Mouse (Mus musculus): ENCODE data around the gene Lipe. TPM values are rescaled to one million over a fixed set of nuclear protein-coding genes. Genes with fewer than 3 reads are reported as not detected.

Gene Lipe
- total and polyA plus RNA-seq, 2 experiments from 2014 or later: 7.8 to 18.7 TPM

DNA sequence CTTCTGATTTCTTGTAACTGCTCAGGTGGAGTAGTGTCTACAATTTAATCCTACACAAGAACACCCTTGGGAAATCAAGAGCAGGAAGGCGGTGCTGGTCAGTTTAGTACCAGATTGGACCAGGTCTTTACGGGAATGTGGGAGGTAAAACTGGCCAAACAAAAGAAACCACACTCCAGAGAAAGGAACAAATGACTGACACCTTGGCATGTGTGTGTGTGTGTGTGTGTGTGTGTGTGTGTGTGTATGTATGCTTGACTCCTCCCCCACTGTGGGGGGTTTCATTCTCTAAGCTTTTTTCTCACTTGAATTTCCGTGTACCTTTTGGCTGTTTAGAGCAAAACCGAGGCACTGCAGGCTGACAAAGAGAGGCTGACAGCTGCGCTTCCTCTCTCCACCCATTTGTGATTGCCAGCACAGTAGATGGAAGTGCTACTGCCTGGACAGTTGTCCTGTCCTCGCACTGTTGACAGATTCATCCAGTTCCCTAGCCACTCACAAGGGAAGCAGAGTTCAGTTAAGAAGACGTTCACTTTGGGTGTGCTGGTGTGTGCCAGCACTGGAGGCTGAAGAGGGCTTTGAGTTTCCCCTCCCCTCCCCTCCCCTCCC lies 14.4 kb upstream of the Lipe start, which contains the start of gene Cxcl17:
Cxcl17 (minus strand) TSS at position 54 of the 609 bp plus-strand sequence.
- ATAC-seq (no peak), DNase-seq (ENCODE audit: low spot score) (no peak)
- H3K4me3 ChIP-seq (ENCODE audit: low read length): no peak within 1 kb of the TSS
- no peaks in the 10 kb centered on the region for H3K9me3 ChIP-seq (ENCODE audit: low read length)
- H3K27me3 ChIP-seq (ENCODE audit: insufficient read depth, low read length): no peaks in the 10 kb centered on the region
- 44% methylated on average over 7 of the region's 7 CpGs for WGBS
- no peaks in the 10 kb centered on the region for H3K36me3 ChIP-seq (ENCODE audit: insufficient read depth, low read length)
- no peak within 1 kb of the TSS for H3K4me2 ChIP-seq (ENCODE audit: low read depth, low read length)
- no peak within 1 kb of the TSS for H3K27ac ChIP-seq
- TF ChIP-seq CTCF (IDR thresholded peaks at IDR 0.05; ENCODE audit: low read depth): no peak
- H3K4me1 ChIP-seq (ENCODE audit: insufficient read depth, low read length): no peaks in the 10 kb centered on the region
- no peak within 1 kb of the TSS for H3K9ac ChIP-seq (replicated peaks; ENCODE audit: low read length)

DNA sequence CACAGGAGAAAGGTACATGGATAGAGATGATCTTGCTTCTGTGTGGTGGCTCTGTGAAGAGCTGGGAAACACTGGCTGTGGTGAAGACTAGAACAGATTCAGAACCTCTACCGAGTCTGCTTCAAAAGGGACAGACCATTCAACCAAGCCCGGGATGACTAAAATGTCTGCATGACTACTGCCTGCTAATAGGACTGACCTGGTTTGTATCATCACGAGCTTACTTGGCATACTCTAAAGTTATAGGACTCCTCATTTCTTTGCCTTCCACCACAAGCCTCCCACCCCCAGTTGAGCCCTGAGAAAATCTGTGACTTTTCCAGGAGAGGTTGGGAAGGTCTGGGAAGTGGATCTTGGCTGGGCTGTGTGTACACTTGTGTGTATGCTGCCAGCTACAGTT lies 13.4 kb upstream of the Lipe start:
- no peak for TF ChIP-seq CTCF (IDR thresholded peaks at IDR 0.05; ENCODE audit: low read depth)
- H3K9ac ChIP-seq (replicated peaks; ENCODE audit: low read length): no peak overlapping the region
- no peaks in the 10 kb centered on the region for H3K9me3 ChIP-seq (ENCODE audit: low read length)
- H3K4me2 ChIP-seq (ENCODE audit: low read depth, low read length): no peak overlapping the region
- 84% methylated on average over 3 of the region's 3 CpGs for WGBS
- no peak for DNase-seq (ENCODE audit: low spot score)
- no peaks in the 10 kb centered on the region for H3K4me1 ChIP-seq (ENCODE audit: insufficient read depth, low read length)
- no peak for ATAC-seq
- H3K27me3 ChIP-seq (ENCODE audit: insufficient read depth, low read length): no peaks in the 10 kb centered on the region
- H3K27ac ChIP-seq: no peak overlapping the region
- no peak overlapping the region for H3K4me3 ChIP-seq (ENCODE audit: low read length)
- no peaks in the 10 kb centered on the region for H3K36me3 ChIP-seq (ENCODE audit: insufficient read depth, low read length)

GRCm38 (mm10) chr7:25410969-25411615 lies 12.6 kb upstream of the Lipe start:
- ATAC-seq (no peak), DNase-seq (ENCODE audit: low spot score) (no peak)
- Histone ChIP-seq H3K4me3 (ENCODE audit: low read length) (no peak overlapping the region), H3K9ac (replicated peaks; ENCODE audit: low read length) (no peak overlapping the region), H3K4me1 (ENCODE audit: insufficient read depth, low read length) (no peaks in the 10 kb centered on the region), H3K27ac (no peak overlapping the region), H3K27me3 (ENCODE audit: insufficient read depth, low read length) (no peaks in the 10 kb centered on the region), H3K4me2 (ENCODE audit: low read depth, low read length) (no peak overlapping the region), H3K36me3 (ENCODE audit: insufficient read depth, low read length) (no peaks in the 10 kb centered on the region), H3K9me3 (ENCODE audit: low read length) (no peaks in the 10 kb centered on the region)
- no peak for TF ChIP-seq CTCF (IDR thresholded peaks at IDR 0.05; ENCODE audit: low read depth)
- 90% methylated on average over 1 of the region's 1 CpGs for WGBS

GRCm38 (mm10) chr7:25409114-25409760 lies 10.7 kb upstream of the Lipe start:
- DNase-seq (ENCODE audit: low spot score) (peak; percentile 68), ATAC-seq (no peak)
- H3K36me3 ChIP-seq (ENCODE audit: insufficient read depth, low read length): no peaks in the 10 kb centered on the region
- H3K9ac ChIP-seq (replicated peaks; ENCODE audit: low read length): no peak overlapping the region
- no peaks in the 10 kb centered on the region for H3K4me1 ChIP-seq (ENCODE audit: insufficient read depth, low read length)
- H3K9me3 ChIP-seq (ENCODE audit: low read length): no peaks in the 10 kb centered on the region
- 47% methylated on average over 4 of the region's 4 CpGs for WGBS
- H3K27ac ChIP-seq: no peak overlapping the region
- no peak overlapping the region for H3K4me2 ChIP-seq (ENCODE audit: low read depth, low read length)
- TF ChIP-seq CTCF (IDR thresholded peaks at IDR 0.05; ENCODE audit: low read depth): peak; percentile 62
- no peak overlapping the region for H3K4me3 ChIP-seq (ENCODE audit: low read length)
- no peaks in the 10 kb centered on the region for H3K27me3 ChIP-seq (ENCODE audit: insufficient read depth, low read length)

DNA sequence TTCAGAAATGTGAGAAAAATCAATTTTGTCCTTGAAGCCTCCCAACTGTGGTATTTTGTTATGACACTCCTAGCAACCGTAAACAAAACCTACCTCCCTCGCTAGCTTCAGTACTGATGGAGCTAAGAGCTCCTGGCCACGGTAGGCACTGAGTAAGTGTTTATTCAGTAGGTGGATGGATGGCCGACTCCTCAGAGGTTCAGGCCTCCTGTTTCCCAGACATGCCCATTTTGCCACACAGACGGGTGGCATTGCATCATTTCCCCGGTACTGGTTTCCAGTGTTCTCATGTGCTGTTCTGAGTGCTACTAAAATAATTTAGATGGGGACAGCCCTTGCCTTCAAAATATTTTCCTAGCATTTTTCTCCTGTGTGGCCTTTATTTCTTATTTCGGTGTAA lies 8.0 kb upstream of the Lipe start:
- 89% methylated on average over 7 of the region's 7 CpGs for whole genome bisulfite sequencing
- no peak overlapping the region for H3K9ac ChIP-seq (replicated peaks; ENCODE audit: low read length)
- no peak overlapping the region for H3K4me3 ChIP-seq (ENCODE audit: low read length)
- no peak overlapping the region for H3K4me2 ChIP-seq (ENCODE audit: low read depth, low read length)
- H3K36me3 ChIP-seq (ENCODE audit: insufficient read depth, low read length): no peaks in the 10 kb centered on the region
- TF ChIP-seq CTCF (IDR thresholded peaks at IDR 0.05; ENCODE audit: low read depth): no peak
- no peak overlapping the region for H3K27ac ChIP-seq
- H3K27me3 ChIP-seq (ENCODE audit: insufficient read depth, low read length): no peaks in the 10 kb centered on the region
- no peaks in the 10 kb centered on the region for H3K9me3 ChIP-seq (ENCODE audit: low read length)
- H3K4me1 ChIP-seq (ENCODE audit: insufficient read depth, low read length): no peaks in the 10 kb centered on the region
- DNase-seq (ENCODE audit: low spot score) (no peak), ATAC-seq (no peak)

- Histone ChIP-seq H3K36me3 (ENCODE audit: insufficient read depth, low read length) (no peaks in the 10 kb centered on the region), H3K4me1 (ENCODE audit: insufficient read depth, low read length) (no peaks in the 10 kb centered on the region), H3K9me3 (ENCODE audit: low read length) (no peaks in the 10 kb centered on the region), H3K4me2 (ENCODE audit: low read depth, low read length) (no peak overlapping the region), H3K27ac (no peak overlapping the region), H3K4me3 (ENCODE audit: low read length) (no peak overlapping the region), H3K27me3 (ENCODE audit: insufficient read depth, low read length) (no peaks in the 10 kb centered on the region), H3K9ac (replicated peaks; ENCODE audit: low read length) (no peak overlapping the region)
- peak; percentile 64 for TF ChIP-seq CTCF (IDR thresholded peaks at IDR 0.05; ENCODE audit: low read depth)
- DNase-seq (ENCODE audit: low spot score) (peak; percentile 30), ATAC-seq (no peak)
- 1% methylated on average over 2 of the region's 2 CpGs for WGBS
Observed at GRCm38 (mm10) chr7:25402671-25403101, 4.2 kb upstream of the Lipe start.

DNA sequence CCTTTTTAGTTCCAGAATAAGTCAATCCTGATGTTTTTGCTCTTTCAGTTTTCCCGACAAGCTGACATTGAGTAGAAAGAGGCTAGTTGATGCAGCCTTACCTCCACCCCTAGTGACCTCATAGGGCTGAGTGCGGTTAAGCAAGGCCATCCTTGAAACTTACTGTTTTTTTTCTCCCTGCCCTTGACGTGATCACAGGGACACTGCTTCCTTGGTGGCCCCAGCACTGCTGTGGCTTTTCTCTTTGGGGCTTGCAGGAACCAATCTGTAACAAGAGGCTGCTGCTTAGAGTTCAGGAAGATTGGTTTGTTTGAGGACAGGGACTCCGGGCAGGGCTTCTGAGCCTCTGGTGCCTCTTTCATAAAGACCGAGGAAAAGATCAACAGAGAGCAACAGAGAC lies 3.5 kb upstream of the Lipe start:
- no peaks in the 10 kb centered on the region for H3K27me3 ChIP-seq (ENCODE audit: insufficient read depth, low read length)
- ATAC-seq: no peak
- no peak overlapping the region for H3K9ac ChIP-seq (replicated peaks; ENCODE audit: low read length)
- 34% methylated on average over 5 of the region's 5 CpGs for WGBS
- no peaks in the 10 kb centered on the region for H3K9me3 ChIP-seq (ENCODE audit: low read length)
- H3K4me3 ChIP-seq (ENCODE audit: low read length): no peak overlapping the region
- no peak for DNase-seq (ENCODE audit: low spot score)
- H3K4me1 ChIP-seq (ENCODE audit: insufficient read depth, low read length): no peaks in the 10 kb centered on the region
- no peak overlapping the region for H3K27ac ChIP-seq
- TF ChIP-seq CTCF (IDR thresholded peaks at IDR 0.05; ENCODE audit: low read depth): no peak
- H3K36me3 ChIP-seq (ENCODE audit: insufficient read depth, low read length): no peaks in the 10 kb centered on the region
- H3K4me2 ChIP-seq (ENCODE audit: low read depth, low read length): no peak overlapping the region
